Mouse (Mus musculus) CH12.LX (cell line): ENCODE results near the gene Ccr4. TPM values are rescaled to one million over a fixed set of nuclear protein-coding genes. Genes with fewer than 3 reads are reported as not detected.

Source experiments
- DNase-seq: peaks from one replicate; pipeline ENCODE4 v3.0.0-alpha.2; 2013; ENCODE audit errors: extremely low read depth
- H3K27ac ChIP-seq: 2 replicates; pipeline ENCODE4 v1.5.1; 2012; ENCODE audit warnings: low read depth, mild to moderate bottlenecking, control low read depth, moderate library complexity; ENCODE audit not compliant: insufficient read depth
- H3K27me3 ChIP-seq: replicated peaks from 2 replicates; pipeline ENCODE3; 2012; ENCODE audit warnings: inconsistent platforms
- H3K36me3 ChIP-seq, 2 experiments: replicated peaks in 1 of 2; 2 replicates each; pipeline versions ENCODE3 to v1.6.1; 2012; ENCODE audit warnings: inconsistent platforms in 1 of 2, low read length in 1 of 2, mild to moderate bottlenecking in 1 of 2, mixed read lengths in 1 of 2, moderate library complexity in 1 of 2; ENCODE audit not compliant: control insufficient read depth in 1 of 2, insufficient read depth in 1 of 2
- H3K4me1 ChIP-seq, 2 experiments: 2 replicates each; pipeline ENCODE4 v1.6.1; 2012; ENCODE audit warnings: inconsistent platforms in 1 of 2, moderate library complexity in 1 of 2; ENCODE audit not compliant: insufficient read depth in 2 of 2, control insufficient read depth in 1 of 2
- H3K4me2 ChIP-seq: 2 replicates; pipeline ENCODE4 v1.6.1; 2012; ENCODE audit warnings: low read depth, mild to moderate bottlenecking, control low read depth; ENCODE audit not compliant: poor library complexity, insufficient read depth, severe bottlenecking
- H3K4me3 ChIP-seq, 3 experiments: fragments of 150-350 bp in 1 of 3; sonication (generic) in 1 of 3; replicated peaks in 1 of 3; 2 replicates each; pipeline versions ENCODE3 to v1.5.1; 2011 to 2012; ENCODE audit warnings: low read depth in 2 of 3, low read length in 2 of 3, mild to moderate bottlenecking in 2 of 3, moderate library complexity in 2 of 3, control low read depth in 1 of 3, improper control_type of control experiment in 1 of 3, inconsistent platforms in 1 of 3, mixed read lengths in 1 of 3; ENCODE audit not compliant: poor library complexity in 1 of 3
- H3K79me2 ChIP-seq: replicated peaks from 2 replicates; pipeline ENCODE4 v1.6.1; 2012; ENCODE audit warnings: mild to moderate bottlenecking, moderate library complexity; ENCODE audit not compliant: control insufficient read depth, poor library complexity, insufficient read depth, severe bottlenecking; ENCODE audit errors: extremely low read depth
- H3K9ac ChIP-seq: 2 replicates; pipeline ENCODE4 v1.6.1; 2012; ENCODE audit warnings: low read depth, mild to moderate bottlenecking, control low read depth, moderate library complexity; ENCODE audit not compliant: insufficient read depth
- H3K9me3 ChIP-seq: replicated peaks from 2 replicates; pipeline ENCODE3; 2012; ENCODE audit warnings: low read length, inconsistent platforms, mixed read lengths
- BHLHE40 ChIP-seq: IDR thresholded peaks from 2 replicates; pipeline ENCODE4 v1.6.1; 2011; ENCODE audit warnings: mild to moderate bottlenecking, low read depth, low read length, improper control_type of control experiment
- CHD1 ChIP-seq: IDR thresholded peaks from 2 replicates; pipeline ENCODE4 v1.6.1; 2012; ENCODE audit warnings: low read depth, low read length, improper control_type of control experiment, inconsistent platforms
- CHD2 ChIP-seq: IDR thresholded peaks from 2 replicates; pipeline ENCODE4 v1.6.1; 2011; ENCODE audit warnings: low read length, improper control_type of control experiment
- CTCF ChIP-seq, 2 experiments: IDR thresholded peaks in 1 of 2; conservative IDR thresholded peaks in 1 of 2; 2 replicates each; pipeline ENCODE4 v1.5.1; 2011 to 2012; ENCODE audit warnings: low read depth in 2 of 2, low read length in 2 of 2, improper control_type of control experiment in 1 of 2, inconsistent platforms in 1 of 2, mild to moderate bottlenecking in 1 of 2, moderate library complexity in 1 of 2
- E2F4 ChIP-seq: IDR thresholded peaks from 2 replicates; pipeline ENCODE4 v1.6.1; 2011; ENCODE audit warnings: low read depth, low read length, improper control_type of control experiment; ENCODE audit not compliant: insufficient replicate concordance
- HCFC1 ChIP-seq: IDR thresholded peaks from 2 replicates; pipeline ENCODE4 v1.6.1; 2012; ENCODE audit warnings: low read depth, mild to moderate bottlenecking, inconsistent platforms, low read length, improper control_type of control experiment
- JUN ChIP-seq: IDR thresholded peaks from 2 replicates; pipeline ENCODE4 v1.6.1; 2011; ENCODE audit warnings: low read depth, mild to moderate bottlenecking, low read length, improper control_type of control experiment, moderate library complexity; ENCODE audit not compliant: insufficient read depth
- JUND ChIP-seq: conservative IDR thresholded peaks from 2 replicates; pipeline ENCODE4 v1.6.1; 2011; ENCODE audit warnings: low read depth, low read length, improper control_type of control experiment
- MAFK ChIP-seq: IDR thresholded peaks from 2 replicates; pipeline ENCODE4 v1.6.1; 2011; ENCODE audit warnings: low read length, improper control_type of control experiment; ENCODE audit not compliant: insufficient replicate concordance
- MAX ChIP-seq: IDR thresholded peaks from 2 replicates; pipeline ENCODE4 v1.6.1; 2011; ENCODE audit warnings: low read length, improper control_type of control experiment
- MEF2A ChIP-seq: IDR thresholded peaks from 2 replicates; pipeline ENCODE4 v1.6.1; 2014; ENCODE audit warnings: low read depth, mild to moderate bottlenecking, inconsistent platforms, low read length, improper control_type of control experiment, borderline replicate concordance
- MXI1 ChIP-seq: IDR thresholded peaks from 2 replicates; pipeline ENCODE4 v1.6.1; 2011; ENCODE audit warnings: mild to moderate bottlenecking, low read depth, low read length, improper control_type of control experiment
- NELFE ChIP-seq: IDR thresholded peaks from 2 replicates; pipeline ENCODE4 v1.6.1; 2011; ENCODE audit warnings: low read depth, low read length, improper control_type of control experiment
- NRF1 ChIP-seq: IDR thresholded peaks from 2 replicates; pipeline ENCODE4 v1.6.1; 2014; ENCODE audit warnings: low read depth, mild to moderate bottlenecking, inconsistent platforms, low read length, improper control_type of control experiment, moderate library complexity
- PAX5 ChIP-seq: IDR thresholded peaks from 2 replicates; pipeline ENCODE4 v1.6.1; 2012; ENCODE audit warnings: low read length, inconsistent platforms, mixed read lengths
- POLR2A ChIP-seq: IDR thresholded peaks from 2 replicates; pipeline ENCODE4 v1.6.1; 2011; ENCODE audit warnings: low read depth, mild to moderate bottlenecking, improper control_type of control experiment, low read length
- RAD21 ChIP-seq: IDR thresholded peaks from 2 replicates; pipeline ENCODE4 v1.6.1; 2011; ENCODE audit warnings: low read depth, mild to moderate bottlenecking, low read length, improper control_type of control experiment, moderate library complexity
- RCOR1 ChIP-seq: conservative IDR thresholded peaks from 2 replicates; pipeline ENCODE4 v1.6.1; 2012; ENCODE audit warnings: low read depth, mild to moderate bottlenecking, inconsistent platforms, low read length, improper control_type of control experiment
- SIN3A ChIP-seq: IDR thresholded peaks from 2 replicates; pipeline ENCODE4 v1.6.1; 2012; ENCODE audit warnings: low read length, improper control_type of control experiment, inconsistent platforms
- SMC3 ChIP-seq: IDR thresholded peaks from 2 replicates; pipeline ENCODE4 v1.6.1; 2011; ENCODE audit warnings: low read depth, low read length, improper control_type of control experiment
- TBP ChIP-seq: conservative IDR thresholded peaks from 2 replicates; pipeline ENCODE4 v1.6.1; 2011; ENCODE audit warnings: low read depth, low read length, improper control_type of control experiment
- TCF12 ChIP-seq: IDR thresholded peaks from 2 replicates; pipeline ENCODE4 v1.6.1; 2014; ENCODE audit warnings: low read depth, mild to moderate bottlenecking, inconsistent platforms, low read length, improper control_type of control experiment
- UBTF ChIP-seq: IDR thresholded peaks from 2 replicates; pipeline ENCODE4 v1.6.1; 2012; ENCODE audit warnings: low read depth, mild to moderate bottlenecking, inconsistent platforms, low read length, improper control_type of control experiment, moderate library complexity
- USF1 ChIP-seq: IDR thresholded peaks from 2 replicates; pipeline ENCODE4 v1.6.1; 2014; ENCODE audit warnings: low read depth, mild to moderate bottlenecking, inconsistent platforms, low read length, improper control_type of control experiment
- ZMIZ1 ChIP-seq: IDR thresholded peaks from 2 replicates; pipeline ENCODE4 v1.6.1; 2012; ENCODE audit warnings: low read depth, mild to moderate bottlenecking, inconsistent platforms, low read length, improper control_type of control experiment
- dilution Hi-C: fragments of 300-500 bp; cut with MboI; formaldehyde crosslinking; loops from 2 replicates; pipeline ENCODE4 v1.14.3; 2020; ENCODE audit warnings: low sequenced_read_pairs; ENCODE audit not compliant: extremely low pct_unique_long_range_greater_than_20kb, extremely low pct_ligation_motif_present
- in situ Hi-C: fragments of 300-500 bp; cut with MboI; formaldehyde crosslinking; loops from 3 replicates; pipeline ENCODE4 v1.14.3; 2019; ENCODE audit warnings: low sequenced_read_pairs, low pct_ligation_motif_present, low pct_unique_long_range_greater_than_20kb, mixed read lengths
- polyA plus RNA-seq: library from polyadenylated mRNA; unstranded; fragments of >175 nt; gene quantifications from 2 replicates; pipeline ENCODE4 v1.2.1, GENCODE M21; 2012; ENCODE audit warnings: low read depth; ENCODE audit not compliant: insufficient read length
- total RNA-seq, 2 experiments: library from RNA; depleted of rRNA; stranded (reverse); fragments of 300-350 nt in 1 of 2; fragments of >200 nt in 1 of 2; gene quantifications; 2 replicates each; pipeline ENCODE4 v1.2.3; 2012 to 2014

Gene Ccr4
- total and polyA plus RNA-seq, 3 experiments: 0.08 to 0.74 (median 0.36) TPM

GRCm38 (mm10) chr9:114534747-114535517 is 30.2 kb upstream of the Ccr4 start:
- no peak for TF ChIP-seq NRF1
- no peak for TF ChIP-seq JUND
- TF ChIP-seq E2F4: no peak
- no peak for TF ChIP-seq RAD21
- TF ChIP-seq NELFE: no peak
- no peak for TF ChIP-seq USF1
- TF ChIP-seq SMC3: no peak
- TF ChIP-seq MXI1: no peak
- no peak for TF ChIP-seq TBP
- TF ChIP-seq, all 38 proteins: peak for 0
- H3K79me2 ChIP-seq: no peaks in the 10 kb centered on the region
- H3K9ac ChIP-seq: no peak overlapping the region
- H3K4me1 ChIP-seq: peaks cover 10 to 20% of the 10 kb centered on the region in 2 experiments
- H3K36me3 ChIP-seq: no peaks in the 10 kb centered on the region
- in situ Hi-C loops: no loop called here
- H3K9me3 ChIP-seq: no peaks in the 10 kb centered on the region
- no peak overlapping the region for H3K4me2 ChIP-seq
- H3K4me3 ChIP-seq: no peak overlapping the region
- H3K27ac ChIP-seq: no peak overlapping the region
- DNase-seq: no peak
- no peaks in the 10 kb centered on the region for H3K27me3 ChIP-seq
- dilution Hi-C loops: no loop called here

GRCm38 (mm10) chr9:114533848-114534247 is 29.1 kb upstream of the Ccr4 start:
- Histone ChIP-seq H3K27me3 (no peaks in the 10 kb centered on the region), H3K4me3 (no peak overlapping the region), H3K36me3 (no peaks in the 10 kb centered on the region), H3K9ac (no peak overlapping the region), H3K9me3 (no peaks in the 10 kb centered on the region), H3K79me2 (no peaks in the 10 kb centered on the region), H3K27ac (no peak overlapping the region), H3K4me1 (peaks cover 10 to 21% of the 10 kb centered on the region in 2 experiments), H3K4me2 (no peak overlapping the region)
- TF ChIP-seq ZMIZ1 (no peak), UBTF (no peak), PAX5 (no peak), TCF12 (no peak), BHLHE40 (no peak), RAD21 (no peak), CHD1 (no peak), HCFC1 (no peak), MAX (no peak), JUN (no peak), MEF2A (no peak), POLR2A (no peak), CHD2 (no peak), NRF1 (no peak), CTCF (conservative IDR thresholded peaks at IDR 0.05 in 1 of 2, IDR thresholded peaks at IDR 0.05 in 1 of 2; ENCODE audit: low read depth in 2 of 2, low read length in 2 of 2) (no peak), JUND (no peak), SIN3A (no peak), RCOR1 (no peak), MAFK (no peak)
- in situ Hi-C loops: no loop called here
- dilution Hi-C loops: no loop called here
- DNase-seq: no peak
